Comparison of ENCODE assay signal across 13 mouse cellular contexts in genomic region chr1:133199706-133200105, GRCm38 (mm10). TPM values are rescaled to one million over a fixed set of nuclear protein-coding genes. Genes with fewer than 3 reads are reported as not detected.
A peak's percentile ranks its signal among the peaks of the same experiment; 100 is the strongest.
DNase-seq lines count a peak whose midpoint lies in the region; ATAC-seq and TF ChIP-seq lines count a peak whose summit lies in the region.
"Had no signal": no experiment of that assay in that cellular context is flagged by ENCODE, and none has a peak within 500 bp of the region (broad histone marks: within the 10 kb centered on the region; RNA-seq: fewer than 3 reads in every experiment).

No protein-coding gene starts in this region.

- TF ChIP-seq POLR2A in brain, embryonic 14.5 days (IDR thresholded peaks at IDR 0.05; ENCODE audit: borderline replicate concordance, extremely low read depth, insufficient read depth, insufficient read length, poor library complexity, severe bottlenecking), result no peak

- no peaks in the 10 kb centered on the region for H3K9me3 ChIP-seq in embryonic facial prominence, embryonic 14.5 days (ENCODE audit: control insufficient read depth, low read length)
- no peaks in the 10 kb centered on the region for H3K9me3 ChIP-seq in hindbrain, embryonic 12.5 days (replicated peaks)
- no peaks in the 10 kb centered on the region for H3K9me3 ChIP-seq in midbrain, embryonic 14.5 days (ENCODE audit: control insufficient read depth, low read length)
- H3K9me3 ChIP-seq: heart, embryonic 13.5 days; kidney, embryonic 15.5 days had no signal

- no peaks in the 10 kb centered on the region; the same call in 1 of the 2 replicates for H3K27me3 ChIP-seq in embryonic facial prominence, embryonic 14.5 days (replicated peaks; ENCODE audit: control insufficient read depth, insufficient read depth, low read length)
- H3K27me3 ChIP-seq in hindbrain, embryonic 12.5 days, result no peaks in the 10 kb centered on the region
- no peaks in the 10 kb centered on the region for H3K27me3 ChIP-seq in midbrain, embryonic 14.5 days (ENCODE audit: control insufficient read depth, insufficient read depth, low read length)
- H3K27me3 ChIP-seq: heart, embryonic 13.5 days; kidney, embryonic 15.5 days had no signal

- H3K9ac ChIP-seq in embryonic facial prominence, embryonic 14.5 days (ENCODE audit: low read depth, low read length), result no peak overlapping the region
- no peak overlapping the region for H3K9ac ChIP-seq in hindbrain, embryonic 12.5 days
- H3K9ac ChIP-seq in midbrain, embryonic 14.5 days (replicated peaks; ENCODE audit: low read length), result peak overlapping the region; percentile 29; the same call in 1 of the 2 replicates
- H3K9ac ChIP-seq: heart, embryonic 13.5 days; kidney, embryonic 15.5 days; lung, embryonic 14.5 days had no signal

- H3K36me3 ChIP-seq in embryonic facial prominence, embryonic 14.5 days (ENCODE audit: control insufficient read depth, insufficient read depth, low read length), result no peaks in the 10 kb centered on the region
- no peaks in the 10 kb centered on the region for H3K36me3 ChIP-seq in hindbrain, embryonic 12.5 days
- H3K36me3 ChIP-seq in midbrain, embryonic 14.5 days (ENCODE audit: control insufficient read depth, insufficient read depth, low read length), result no peaks in the 10 kb centered on the region
- H3K36me3 ChIP-seq: heart, embryonic 13.5 days; kidney, embryonic 15.5 days had no signal

- no peak overlapping the region for H3K4me2 ChIP-seq in embryonic facial prominence, embryonic 14.5 days (ENCODE audit: low read depth, low read length)
- no peak overlapping the region; the same call in 1 of the 2 replicates for H3K4me2 ChIP-seq in hindbrain, embryonic 12.5 days (replicated peaks)
- H3K4me2 ChIP-seq in midbrain, embryonic 14.5 days (ENCODE audit: low read length), result no peak overlapping the region
- H3K4me2 ChIP-seq: heart, embryonic 13.5 days; kidney, embryonic 15.5 days; lung, embryonic 14.5 days had no signal

- H3K4me1 ChIP-seq in embryonic facial prominence, embryonic 14.5 days (ENCODE audit: control insufficient read depth, insufficient read depth, low read length), result peaks cover 13% of the 10 kb centered on the region; the same call in 1 of the 2 replicates
- peaks cover 66% of the 10 kb centered on the region for H3K4me1 ChIP-seq in hindbrain, embryonic 12.5 days
- H3K4me1 ChIP-seq in midbrain, embryonic 14.5 days (ENCODE audit: control insufficient read depth, insufficient read depth, low read length), result peaks cover 54% of the 10 kb centered on the region

- ATAC-seq in embryonic facial prominence, embryonic 14.5 days (ENCODE audit: low read depth), result no peak
- ATAC-seq in hindbrain, embryonic 12.5 days (ENCODE audit: low FRiP score), result no peak
- no peak for ATAC-seq in midbrain, embryonic 14.5 days (ENCODE audit: low FRiP score, low TSS enrichment)

- peak; percentile 56 for DNase-seq in brain, embryonic 14.5 days (ENCODE audit: low read depth)
- DNase-seq in embryonic facial prominence, embryonic 14.5 days (ENCODE audit: low spot score), result no peak
- DNase-seq in midbrain, embryonic 14.5 days, result peak; percentile 44
- DNase-seq in kidney, postnatal 36 days, result no peak
- DNase-seq in frontal cortex, postnatal 10 days (ENCODE audit: low spot score in 2 of 2), result no peak
- DNase-seq in heart, postnatal 4 days, result no peak
- DNase-seq: adrenal gland, postnatal 36 days; lung, embryonic 14.5 days; right cerebral cortex, postnatal 14 days had no signal

- WGBS in embryonic facial prominence, embryonic 14.5 days, result 53% methylated on average over 7 of the region's 7 CpGs
- WGBS in hindbrain, embryonic 12.5 days, result 48% methylated on average over 7 of the region's 7 CpGs
- 37% methylated on average over 7 of the region's 7 CpGs for WGBS in midbrain, embryonic 14.5 days

- H3K4me3 ChIP-seq in embryonic facial prominence, embryonic 14.5 days (ENCODE audit: low read depth, low read length), result no peak overlapping the region
- H3K4me3 ChIP-seq in hindbrain, embryonic 12.5 days, result no peak overlapping the region
- H3K4me3 ChIP-seq in midbrain, embryonic 14.5 days (replicated peaks; ENCODE audit: low read depth, low read length), result no peak overlapping the region
- H3K4me3 ChIP-seq: gastrocnemius, adult 2 months; heart, embryonic 13.5 days; kidney, embryonic 15.5 days had no signal

- peak overlapping the region; percentile 67 for H3K27ac ChIP-seq in embryonic facial prominence, embryonic 14.5 days (replicated peaks; ENCODE audit: low read depth, low read length)
- H3K27ac ChIP-seq in hindbrain, embryonic 12.5 days, result peak overlapping the region; percentile 78
- H3K27ac ChIP-seq in midbrain, embryonic 14.5 days (replicated peaks; ENCODE audit: low read depth, low read length), result peak overlapping the region; percentile 89
- H3K27ac ChIP-seq: gastrocnemius, adult 2 months; heart, embryonic 13.5 days; kidney, embryonic 15.5 days had no signal

- TF ChIP-seq CTCF in brain, embryonic 14.5 days (IDR thresholded peaks at IDR 0.05; ENCODE audit: borderline replicate concordance, extremely low read depth, insufficient read depth, insufficient read length), result no peak

RNA-seq across cellular contexts. Expression of gene Plekha6, which starts 35.7 kb away (rescaled TPM):
- polyA plus RNA-seq in brain, embryonic 14.5 days (2012; rRNA removed), result 51.4 and 78.3 TPM in 2 replicates
- 4.4 and 6.3 TPM in 2 replicates for polyA plus RNA-seq in embryonic facial prominence, embryonic 14.5 days (2014; fragmentation: Nextera tagmentation; extraction: Ambion mirVana)
- polyA plus RNA-seq in hindbrain, embryonic 12.5 days (2016; fragmentation: Nextera tagmentation; extraction: Ambion mirVana), result 25.8 and 29.1 TPM in 2 replicates
- polyA plus RNA-seq in midbrain, embryonic 14.5 days (2014; fragmentation: Nextera tagmentation; extraction: Ambion mirVana), result 18.4 and 25.4 TPM in 2 replicates
- 10 to 100 TPM; 42.1 to 45.9 TPM for total RNA-seq in heart, postnatal 4 days (2021)

Comparison
In these comparisons a context has a peak if more than half of its experiments do, and no peak if none do; other contexts are left out.
1. DNase-seq: peak in brain, embryonic 14.5 days (single experiment) and midbrain, embryonic 14.5 days (single experiment); none in embryonic facial prominence, embryonic 14.5 days (single experiment), kidney, postnatal 36 days (0 of 2), frontal cortex, postnatal 10 days (0 of 2) and heart, postnatal 4 days (single experiment).
2. Peak in every context shown above with its lines, with median percentiles within 50 percentile points of each other: H3K27ac ChIP-seq.